Mouse (Mus musculus): ENCODE results near the gene Slc9a8.

DNA sequence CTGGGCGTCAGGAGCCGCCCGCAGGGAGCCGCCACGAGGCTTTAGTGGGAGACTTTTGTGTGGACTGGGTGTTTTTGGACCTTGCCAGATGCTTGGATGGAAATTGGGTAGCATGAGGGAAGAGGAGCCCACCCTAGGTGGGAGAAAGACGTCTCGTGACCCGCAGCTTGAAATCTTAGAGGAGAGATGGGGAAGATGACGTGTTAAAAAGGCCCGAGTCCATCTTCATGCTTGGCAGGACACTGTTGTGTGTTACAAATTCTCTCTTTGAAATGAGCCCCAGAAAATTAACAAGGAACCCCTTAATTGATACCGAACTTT is 598 bp downstream of the Slc9a8 start:
- TF ChIP-seq CTCF (IDR thresholded peaks at IDR 0.05; ENCODE audit: low read depth, low read length): no peak
- no peak for TF ChIP-seq POLR2A (IDR thresholded peaks at IDR 0.05; ENCODE audit: borderline replicate concordance, low read depth, low read length)
